Mouse (Mus musculus): ENCODE data around the gene Ralgps2. TPM values are rescaled to one million over a fixed set of nuclear protein-coding genes. Genes with fewer than 3 reads are reported as not detected.
A peak's percentile ranks its signal among the peaks of the same experiment; 100 is the strongest.

Ralgps2 gene
- polyA plus RNA-seq, 1 experiment from 2014 or later: 41.3 TPM

DNA sequence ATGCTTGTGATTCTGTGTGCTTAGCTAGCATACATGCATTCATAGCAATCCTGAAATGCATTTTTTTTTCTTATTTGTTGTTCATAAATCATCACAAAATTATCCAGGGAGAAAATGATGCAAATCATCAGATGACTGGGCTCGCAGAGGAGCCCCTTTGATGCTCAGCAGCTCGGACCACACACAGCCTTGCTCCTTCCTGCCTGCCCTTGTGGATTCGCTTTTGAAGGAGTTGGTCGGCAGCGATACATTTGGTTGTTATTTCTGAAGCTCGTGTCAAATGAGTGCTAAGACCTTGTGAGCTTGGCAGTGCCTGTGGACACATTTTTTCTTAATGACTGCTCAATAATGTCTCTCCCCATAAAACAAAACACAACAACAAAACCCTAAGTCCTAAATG is 31.2 kb upstream of the Ralgps2 start:
- no peak for DNase-seq (ENCODE audit: low spot score)
- ATAC-seq (ENCODE audit: low FRiP score, low TSS enrichment): no peak
- TF ChIP-seq CTCF (IDR thresholded peaks at IDR 0.05; ENCODE audit: low read depth) (no peak), EP300 (optimal IDR thresholded peaks at IDR 0.05) (no peak)
- Histone ChIP-seq H3K4me1 (replicated peaks; ENCODE audit: control insufficient read depth, insufficient read depth) (no peaks in the 10 kb centered on the region), H3K36me3 (ENCODE audit: control insufficient read depth, insufficient read depth, low read length) (no peaks in the 10 kb centered on the region), H3K4me2 (replicated peaks; ENCODE audit: low read depth) (no peak overlapping the region), H3K27ac (replicated peaks) (no peak overlapping the region), H3K9me3 (ENCODE audit: control insufficient read depth, low read length) (no peaks in the 10 kb centered on the region), H3K4me3 (ENCODE audit: low read depth, low read length) (no peak overlapping the region), H3K9ac (ENCODE audit: low read length) (no peak overlapping the region), H3K27me3 (ENCODE audit: control insufficient read depth, insufficient read depth, low read length) (no peaks in the 10 kb centered on the region)
- 43% methylated on average over 6 of the region's 6 CpGs for WGBS

DNA sequence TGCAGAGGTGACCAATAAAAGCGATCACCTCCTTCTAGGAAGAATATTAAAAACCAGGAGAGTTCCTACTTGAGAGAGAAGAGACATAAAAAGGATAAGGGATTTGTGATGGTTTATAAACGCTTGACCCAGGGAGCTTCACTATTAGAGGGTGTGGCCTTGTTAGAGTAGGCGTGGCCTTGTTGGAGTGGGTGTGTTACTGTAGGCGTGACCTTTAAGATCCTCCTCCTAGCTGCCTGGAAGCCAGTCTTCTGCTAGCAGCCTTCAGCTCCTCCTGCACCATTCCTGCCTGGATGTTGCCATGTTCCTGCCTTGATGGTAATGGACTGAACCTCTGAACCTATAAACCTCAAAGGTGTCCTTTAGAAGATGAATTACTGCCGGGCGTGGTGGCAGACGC is 28.7 kb upstream of the Ralgps2 start:
- Histone ChIP-seq H3K4me3 (ENCODE audit: low read depth, low read length) (no peak overlapping the region), H3K27ac (replicated peaks) (no peak overlapping the region), H3K36me3 (ENCODE audit: control insufficient read depth, insufficient read depth, low read length) (no peaks in the 10 kb centered on the region), H3K27me3 (ENCODE audit: control insufficient read depth, insufficient read depth, low read length) (no peaks in the 10 kb centered on the region), H3K4me1 (replicated peaks; ENCODE audit: control insufficient read depth, insufficient read depth) (no peaks in the 10 kb centered on the region), H3K4me2 (replicated peaks; ENCODE audit: low read depth) (no peak overlapping the region), H3K9ac (ENCODE audit: low read length) (no peak overlapping the region), H3K9me3 (ENCODE audit: control insufficient read depth, low read length) (no peaks in the 10 kb centered on the region)
- no peak for TF ChIP-seq EP300 (optimal IDR thresholded peaks at IDR 0.05)
- no peak for TF ChIP-seq CTCF (IDR thresholded peaks at IDR 0.05; ENCODE audit: low read depth)
- DNase-seq (ENCODE audit: low spot score) (no peak), ATAC-seq (ENCODE audit: low FRiP score, low TSS enrichment) (peak; percentile 53; the same call in 1 of the 2 replicates)
- WGBS: 80% methylated on average over 7 of the region's 7 CpGs

DNA sequence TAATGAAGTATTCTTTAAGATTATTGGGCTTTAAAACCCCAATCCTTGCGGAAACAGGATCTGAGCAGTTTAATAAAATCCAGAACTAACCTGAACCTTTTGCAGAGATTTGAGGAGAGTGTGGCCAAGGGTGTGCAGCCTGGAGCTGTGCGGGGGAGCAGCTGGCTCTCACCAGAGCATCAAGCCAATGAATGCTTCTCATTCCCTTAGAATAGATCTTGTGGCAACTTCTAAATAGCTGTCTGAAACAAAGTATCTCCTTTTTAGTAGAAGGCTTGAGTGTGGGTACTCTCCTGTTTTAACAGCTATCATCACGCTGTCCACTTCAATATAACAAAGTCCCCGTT is 25.1 kb upstream of the Ralgps2 start:
- H3K9me3 ChIP-seq (ENCODE audit: control insufficient read depth, low read length): no peaks in the 10 kb centered on the region
- WGBS: 62% methylated on average over 4 of the region's 4 CpGs
- no peaks in the 10 kb centered on the region for H3K4me1 ChIP-seq (replicated peaks; ENCODE audit: control insufficient read depth, insufficient read depth)
- H3K27ac ChIP-seq (replicated peaks): no peak overlapping the region
- H3K27me3 ChIP-seq (ENCODE audit: control insufficient read depth, insufficient read depth, low read length): no peaks in the 10 kb centered on the region
- H3K9ac ChIP-seq (ENCODE audit: low read length): no peak overlapping the region
- H3K36me3 ChIP-seq (ENCODE audit: control insufficient read depth, insufficient read depth, low read length): no peaks in the 10 kb centered on the region
- H3K4me3 ChIP-seq (ENCODE audit: low read depth, low read length): no peak overlapping the region
- TF ChIP-seq EP300 (optimal IDR thresholded peaks at IDR 0.05): no peak
- no peak for TF ChIP-seq CTCF (IDR thresholded peaks at IDR 0.05; ENCODE audit: low read depth)
- no peak overlapping the region for H3K4me2 ChIP-seq (replicated peaks; ENCODE audit: low read depth)
- DNase-seq (ENCODE audit: low spot score) (no peak), ATAC-seq (ENCODE audit: low FRiP score, low TSS enrichment) (no peak)

- Histone ChIP-seq H3K27ac (replicated peaks) (no peak overlapping the region), H3K9me3 (ENCODE audit: control insufficient read depth, low read length) (no peaks in the 10 kb centered on the region), H3K4me3 (ENCODE audit: low read depth, low read length) (no peak overlapping the region), H3K4me1 (replicated peaks; ENCODE audit: control insufficient read depth, insufficient read depth) (no peaks in the 10 kb centered on the region), H3K27me3 (ENCODE audit: control insufficient read depth, insufficient read depth, low read length) (no peaks in the 10 kb centered on the region), H3K36me3 (ENCODE audit: control insufficient read depth, insufficient read depth, low read length) (no peaks in the 10 kb centered on the region), H3K9ac (ENCODE audit: low read length) (no peak overlapping the region), H3K4me2 (replicated peaks; ENCODE audit: low read depth) (no peak overlapping the region)
- WGBS: 34% methylated on average over 7 of the region's 7 CpGs
- DNase-seq (ENCODE audit: low spot score) (no peak), ATAC-seq (ENCODE audit: low FRiP score, low TSS enrichment) (no peak)
- TF ChIP-seq CTCF (IDR thresholded peaks at IDR 0.05; ENCODE audit: low read depth) (no peak), EP300 (optimal IDR thresholded peaks at IDR 0.05) (no peak)
Observed at GRCm38 (mm10) chr1:156963871-156964585, 24.6 kb upstream of the Ralgps2 start.

DNA sequence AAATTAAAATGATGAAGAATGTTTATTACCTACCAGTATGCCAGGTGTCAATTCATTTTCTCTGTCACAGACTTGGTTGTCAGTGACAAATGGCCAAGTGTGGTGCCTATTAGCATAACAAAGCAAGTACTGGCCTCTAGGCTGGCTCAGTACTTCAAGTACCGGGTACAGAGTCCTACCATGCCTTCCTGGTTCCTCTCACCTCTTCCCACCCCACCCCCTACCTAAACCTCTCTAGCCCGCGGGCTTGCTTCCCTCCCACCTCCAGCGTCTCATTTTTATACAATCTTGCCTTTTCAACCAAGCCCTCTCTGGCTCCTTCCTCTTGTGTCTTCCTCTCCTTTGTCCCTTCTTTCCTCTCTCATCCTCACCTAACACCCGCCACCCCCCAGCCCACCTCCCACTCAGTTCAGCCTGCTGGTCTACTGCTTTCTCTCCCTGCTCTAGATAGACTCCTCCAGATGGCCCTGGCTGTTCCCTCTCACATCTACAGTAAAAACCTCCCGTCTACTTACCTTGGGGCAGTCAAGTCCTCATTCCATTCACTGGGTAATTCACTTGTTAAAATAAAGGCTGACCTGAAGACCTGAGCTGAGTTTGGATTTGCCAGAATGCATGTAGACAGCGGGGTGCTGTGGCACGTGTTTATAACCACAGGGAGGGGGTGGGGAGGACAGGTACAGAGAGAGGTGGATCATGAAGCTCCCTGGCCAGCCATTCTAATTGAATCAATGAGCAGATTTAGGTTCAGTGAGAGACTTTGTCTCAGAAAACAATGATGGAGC is 22.2 kb upstream of the Ralgps2 start:
- H3K4me1 ChIP-seq (replicated peaks; ENCODE audit: control insufficient read depth, insufficient read depth): no peaks in the 10 kb centered on the region
- ATAC-seq (ENCODE audit: low FRiP score, low TSS enrichment): no peak
- H3K9ac ChIP-seq (ENCODE audit: low read length): no peak overlapping the region
- TF ChIP-seq EP300 (optimal IDR thresholded peaks at IDR 0.05) (no peak), CTCF (IDR thresholded peaks at IDR 0.05; ENCODE audit: low read depth) (no peak)
- H3K36me3 ChIP-seq (ENCODE audit: control insufficient read depth, insufficient read depth, low read length): no peaks in the 10 kb centered on the region
- H3K4me3 ChIP-seq (ENCODE audit: low read depth, low read length): no peak overlapping the region
- 54% methylated on average over 8 of the region's 8 CpGs for WGBS
- no peak overlapping the region for H3K27ac ChIP-seq (replicated peaks)
- H3K4me2 ChIP-seq (replicated peaks; ENCODE audit: low read depth): no peak overlapping the region
- H3K9me3 ChIP-seq (ENCODE audit: control insufficient read depth, low read length): no peaks in the 10 kb centered on the region
- no peaks in the 10 kb centered on the region for H3K27me3 ChIP-seq (ENCODE audit: control insufficient read depth, insufficient read depth, low read length)
- DNase-seq (ENCODE audit: low spot score): no peak

DNA sequence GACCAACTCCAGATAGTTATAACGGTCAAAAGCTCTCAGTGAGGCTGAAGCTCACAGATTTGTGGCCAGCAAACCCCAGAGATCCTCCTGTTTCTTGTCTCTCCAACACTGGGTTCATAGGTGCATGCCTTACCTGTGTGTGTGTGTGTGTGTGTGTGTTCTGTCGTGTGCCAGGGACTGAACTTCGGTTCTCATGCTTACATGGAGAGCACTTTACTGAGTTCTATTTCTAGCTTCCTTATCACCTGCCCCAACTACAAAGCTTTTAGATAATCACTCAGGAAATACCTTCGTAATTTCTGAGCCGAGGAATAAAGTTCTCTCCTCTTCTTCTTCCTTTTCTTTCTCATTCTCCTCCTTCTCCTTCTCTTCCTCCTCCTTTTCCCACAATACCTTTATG is 19.6 kb upstream of the Ralgps2 start:
- no peak for DNase-seq (ENCODE audit: low spot score)
- Histone ChIP-seq H3K27ac (replicated peaks) (no peak overlapping the region), H3K4me1 (replicated peaks; ENCODE audit: control insufficient read depth, insufficient read depth) (no peaks in the 10 kb centered on the region), H3K4me2 (replicated peaks; ENCODE audit: low read depth) (no peak overlapping the region), H3K9ac (ENCODE audit: low read length) (no peak overlapping the region), H3K9me3 (ENCODE audit: control insufficient read depth, low read length) (no peaks in the 10 kb centered on the region), H3K36me3 (ENCODE audit: control insufficient read depth, insufficient read depth, low read length) (no peaks in the 10 kb centered on the region), H3K4me3 (ENCODE audit: low read depth, low read length) (no peak overlapping the region), H3K27me3 (ENCODE audit: control insufficient read depth, insufficient read depth, low read length) (no peaks in the 10 kb centered on the region)
- no peak for TF ChIP-seq CTCF (IDR thresholded peaks at IDR 0.05; ENCODE audit: low read depth)
- TF ChIP-seq EP300 (optimal IDR thresholded peaks at IDR 0.05): no peak
- WGBS: 58% methylated on average over 5 of the region's 5 CpGs
- no peak for ATAC-seq (ENCODE audit: low FRiP score, low TSS enrichment)
